8 mouse cellular contexts compared by ENCODE assay signal in genomic region chr4:95050518-95051278, GRCm38 (mm10). TPM values are rescaled to one million over a fixed set of nuclear protein-coding genes. Genes with fewer than 3 reads are reported as not detected.
A peak's percentile ranks its signal among the peaks of the same experiment; 100 is the strongest.
DNase-seq lines count a peak whose midpoint lies in the region; ATAC-seq and TF ChIP-seq lines count a peak whose summit lies in the region.

No protein-coding gene starts in this region.

- peak overlapping the region; percentile 98 for H3K9ac ChIP-seq in heart, adult 2 months (ENCODE audit: low read depth, low read length)
- peak overlapping the region; percentile 90 for H3K9ac ChIP-seq in limb, embryonic 12.5 days (replicated peaks)
- H3K9ac ChIP-seq in midbrain, embryonic 13.5 days (replicated peaks), result peak overlapping the region; percentile 88

- peaks cover 4% of the 10 kb centered on the region for H3K79me2 ChIP-seq in heart, adult 2 months (replicated peaks; ENCODE audit: control insufficient read depth, insufficient read depth, low read length)

- no peaks in the 10 kb centered on the region for H3K9me3 ChIP-seq in limb, embryonic 12.5 days
- H3K9me3 ChIP-seq in midbrain, embryonic 13.5 days, result no peaks in the 10 kb centered on the region

- DNase-seq in adrenal gland, adult (ENCODE audit: inconsistent age in 2 of 2, low spot score in 1 of 2), result peak; percentile 81 to 92
- peak; percentile 81 for DNase-seq in embryo, embryonic 9.5 days (ENCODE audit: extremely low spot score)
- peak; percentile 86 to 89 for DNase-seq in heart, adult 2 months
- DNase-seq in kidney, adult 8-10 months, result peak; percentile 83 to 86
- peak; percentile 71 to 81 for DNase-seq in spleen, adult 18-20 months
- DNase-seq in c-Kit-positive CD71-positive TER-119-positive erythroid progenitor cells, embryonic 14.5 days (ENCODE audit: low spot score), result no peak

- under 1% methylated on average over 69 of the region's 70 CpGs for WGBS in heart, adult 2 months
- under 1% methylated on average over 70 of the region's 70 CpGs for WGBS in limb, embryonic 12.5 days
- WGBS in midbrain, embryonic 13.5 days, result under 1% methylated on average over 70 of the region's 70 CpGs

- peak overlapping the region; percentile 87 for H3K4me2 ChIP-seq in limb, embryonic 12.5 days
- H3K4me2 ChIP-seq in midbrain, embryonic 13.5 days (replicated peaks), result peak overlapping the region; percentile 86

- no peak for TF ChIP-seq EP300 in heart, adult 2 months (IDR thresholded peaks at IDR 0.05; ENCODE audit: insufficient read depth, low read depth, low read length)

- ATAC-seq in limb, embryonic 12.5 days (ENCODE audit: insufficient number of reproducible peaks, insufficient read depth, low FRiP score, low TSS enrichment, low read depth), result 0 out of 2 replicates have a peak, but pooled peaks have one; percentile 3
- ATAC-seq in midbrain, embryonic 13.5 days, result peak; percentile 18

- no peaks in the 10 kb centered on the region for H3K27me3 ChIP-seq in heart, adult 2 months (ENCODE audit: control insufficient read depth, insufficient read depth, low read length)
- H3K27me3 ChIP-seq in limb, embryonic 12.5 days, result no peaks in the 10 kb centered on the region
- no peaks in the 10 kb centered on the region for H3K27me3 ChIP-seq in midbrain, embryonic 13.5 days

- H3K4me3 ChIP-seq in heart, adult 2 months, result peak overlapping the region; percentile 95
- peak overlapping the region; percentile 80 for H3K4me3 ChIP-seq in limb, embryonic 12.5 days (replicated peaks)
- H3K4me3 ChIP-seq in midbrain, embryonic 13.5 days (replicated peaks), result peak overlapping the region; percentile 78

- peaks cover 4% of the 10 kb centered on the region for H3K4me1 ChIP-seq in heart, adult 2 months (ENCODE audit: control insufficient read depth, insufficient read depth, low read length)
- H3K4me1 ChIP-seq in limb, embryonic 12.5 days (replicated peaks), result peaks cover 25% of the 10 kb centered on the region
- H3K4me1 ChIP-seq in midbrain, embryonic 13.5 days (replicated peaks), result peaks cover 50% of the 10 kb centered on the region

- H3K27ac ChIP-seq in heart, adult 2 months, result peak overlapping the region; percentile 100
- peak overlapping the region; percentile 98 for H3K27ac ChIP-seq in limb, embryonic 12.5 days
- H3K27ac ChIP-seq in midbrain, embryonic 13.5 days, result peak overlapping the region; percentile 96

- intact Hi-C loops in heart, adult 2 months (cut with DNase I), result loop anchor here (1.0 to 10.0 kb wide), 5 partner anchors 234 to 682 kb away; no protein-coding TSS in a partner anchor

- no peak for TF ChIP-seq POLR2A in heart, adult 2 months (IDR thresholded peaks at IDR 0.05; ENCODE audit: insufficient read depth, low read depth, low read length)

- peaks cover 3% of the 10 kb centered on the region for H3K36me3 ChIP-seq in heart, adult 2 months (ENCODE audit: control insufficient read depth, insufficient read depth, low read length)
- H3K36me3 ChIP-seq in limb, embryonic 12.5 days, result no peaks in the 10 kb centered on the region
- H3K36me3 ChIP-seq in midbrain, embryonic 13.5 days, result no peaks in the 10 kb centered on the region

- TF ChIP-seq CTCF in heart, adult 2 months (IDR thresholded peaks at IDR 0.05), result peak; percentile 68

RNA-seq across cellular contexts. Expression of gene Jun, which starts 1.3 kb away (rescaled TPM):
- 10 to 100 TPM; 42.4 to 54.1 TPM for total RNA-seq in heart, adult 2 months (2021)
- polyA plus RNA-seq in heart, adult 2 months (2012; rRNA removed), result 24.0 and 28.0 TPM in 2 replicates
- polyA plus RNA-seq in limb, embryonic 12.5 days (2016; fragmentation: Nextera tagmentation; extraction: Ambion mirVana), result 88.7 and 98.6 TPM in 2 replicates
- polyA plus RNA-seq in midbrain, embryonic 13.5 days (2015; fragmentation: Nextera tagmentation; extraction: Ambion mirVana), result 45.3 and 52.6 TPM in 2 replicates
